Mouse (Mus musculus): ENCODE measurements around the gene Bnc2. TPM values are rescaled to one million over a fixed set of nuclear protein-coding genes. Genes with fewer than 3 reads are reported as not detected.

Gene Bnc2
- polyA plus RNA-seq, 2 experiments: 24.3 to 25.7 TPM

GRCm38 (mm10) chr4:84431677-84432515 is 243.2 kb downstream of the Bnc2 start:
- Histone ChIP-seq H3K4me1 (ENCODE audit: control insufficient read depth, insufficient read depth, low read length) (peaks cover 14% of the 10 kb centered on the region), H3K4me2 (replicated peaks; ENCODE audit: low read depth, low read length, severe bottlenecking) (no peak overlapping the region), H3K27me3 (ENCODE audit: control insufficient read depth, insufficient read depth, low read length) (no peaks in the 10 kb centered on the region), H3K4me3 (replicated peaks; ENCODE audit: low read length) (no peak overlapping the region), H3K9me3 (ENCODE audit: control insufficient read depth, low read length) (no peaks in the 10 kb centered on the region), H3K36me3 (ENCODE audit: control insufficient read depth, insufficient read depth, low read length) (no peaks in the 10 kb centered on the region), H3K9ac (ENCODE audit: low read depth, low read length, severe bottlenecking) (no peak overlapping the region), H3K27ac (replicated peaks; ENCODE audit: low read depth, low read length) (no peak overlapping the region)
- WGBS: 45% methylated on average over 6 of the region's 6 CpGs
- TF ChIP-seq POLR2A (IDR thresholded peaks at IDR 0.05; ENCODE audit: borderline replicate concordance, extremely low read depth, insufficient read depth, insufficient read length): no peak
- DNase-seq (ENCODE audit: low spot score) (no peak), ATAC-seq (ENCODE audit: low FRiP score, low read depth) (no peak)

GRCm38 (mm10) chr4:84427955-84428354 is 247.1 kb downstream of the Bnc2 start:
- TF ChIP-seq POLR2A (IDR thresholded peaks at IDR 0.05; ENCODE audit: borderline replicate concordance, extremely low read depth, insufficient read depth, insufficient read length): no peak

GRCm38 (mm10) chr4:84411431-84411830 is 263.6 kb downstream of the Bnc2 start:
- Histone ChIP-seq H3K4me3 (replicated peaks; ENCODE audit: low read length) (no peak overlapping the region), H3K4me1 (ENCODE audit: control insufficient read depth, insufficient read depth, low read length) (0 out of 2 replicates have a peak, but pooled peaks cover 4% of the 10 kb centered on the region), H3K4me2 (replicated peaks; ENCODE audit: low read depth, low read length, severe bottlenecking) (no peak overlapping the region), H3K27ac (replicated peaks; ENCODE audit: low read depth, low read length) (no peak overlapping the region), H3K9ac (ENCODE audit: low read depth, low read length, severe bottlenecking) (no peak overlapping the region), H3K27me3 (ENCODE audit: control insufficient read depth, insufficient read depth, low read length) (no peaks in the 10 kb centered on the region), H3K9me3 (ENCODE audit: control insufficient read depth, low read length) (no peaks in the 10 kb centered on the region), H3K36me3 (ENCODE audit: control insufficient read depth, insufficient read depth, low read length) (no peaks in the 10 kb centered on the region)
- TF ChIP-seq POLR2A (IDR thresholded peaks at IDR 0.05; ENCODE audit: borderline replicate concordance, extremely low read depth, insufficient read depth, insufficient read length): no peak
- ATAC-seq (ENCODE audit: low FRiP score, low read depth) (no peak), DNase-seq (ENCODE audit: low spot score) (no peak)
- WGBS: 89% methylated on average over 2 of the region's 2 CpGs

More at GRCm38 (mm10) chr4:84427955-84428354, 247.1 kb downstream of the Bnc2 start:
- ATAC-seq (ENCODE audit: low FRiP score, low read depth) (no peak), DNase-seq (ENCODE audit: low spot score) (no peak)
- Histone ChIP-seq H3K36me3 (ENCODE audit: control insufficient read depth, insufficient read depth, low read length) (no peaks in the 10 kb centered on the region), H3K4me2 (replicated peaks; ENCODE audit: low read depth, low read length, severe bottlenecking) (no peak overlapping the region), H3K9ac (ENCODE audit: low read depth, low read length, severe bottlenecking) (no peak overlapping the region), H3K4me1 (ENCODE audit: control insufficient read depth, insufficient read depth, low read length) (peaks cover 25% of the 10 kb centered on the region), H3K27ac (replicated peaks; ENCODE audit: low read depth, low read length) (no peak overlapping the region), H3K4me3 (replicated peaks; ENCODE audit: low read length) (no peak overlapping the region), H3K9me3 (ENCODE audit: control insufficient read depth, low read length) (no peaks in the 10 kb centered on the region), H3K27me3 (ENCODE audit: control insufficient read depth, insufficient read depth, low read length) (no peaks in the 10 kb centered on the region)
- 82% methylated on average over 3 of the region's 3 CpGs for WGBS

DNA sequence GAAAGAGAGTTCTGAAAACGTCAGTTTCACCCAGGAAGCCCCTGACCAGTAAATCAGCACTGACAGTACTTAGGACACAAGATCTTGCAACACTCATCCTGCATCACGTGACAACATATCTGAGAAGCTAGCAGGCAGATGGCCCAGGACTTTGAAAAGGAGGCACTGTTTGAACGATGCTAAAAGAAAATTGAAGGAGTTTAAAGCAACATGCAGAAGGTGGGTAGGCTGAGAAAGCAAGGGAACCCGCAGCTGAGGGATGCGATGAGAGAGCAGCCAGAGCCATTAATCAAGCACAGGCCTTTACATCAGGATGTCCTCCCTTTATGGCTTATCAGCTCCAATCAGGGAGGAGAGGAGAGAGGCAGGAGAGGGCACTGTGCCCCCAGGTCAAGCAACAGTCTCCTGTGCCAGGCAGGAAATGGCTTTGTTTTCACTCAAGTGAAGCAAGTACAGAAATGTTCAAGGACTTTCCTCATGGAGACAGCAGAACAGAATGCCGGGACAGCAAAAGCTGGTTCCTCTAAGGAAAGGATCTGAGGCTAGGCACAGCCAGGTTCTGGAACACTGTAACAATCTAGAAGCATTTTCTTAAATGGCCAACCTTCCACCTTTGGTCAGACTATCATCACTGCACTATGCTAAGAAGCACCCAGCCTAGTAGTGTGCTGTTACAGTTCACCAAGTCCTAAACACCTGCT is 267.6 kb downstream of the Bnc2 start:
- Histone ChIP-seq H3K4me1 (ENCODE audit: control insufficient read depth, insufficient read depth, low read length) (peaks cover 26% of the 10 kb centered on the region), H3K27me3 (ENCODE audit: control insufficient read depth, insufficient read depth, low read length) (no peaks in the 10 kb centered on the region), H3K27ac (replicated peaks; ENCODE audit: low read depth, low read length) (no peak overlapping the region), H3K9me3 (ENCODE audit: control insufficient read depth, low read length) (no peaks in the 10 kb centered on the region), H3K36me3 (ENCODE audit: control insufficient read depth, insufficient read depth, low read length) (no peaks in the 10 kb centered on the region), H3K4me3 (replicated peaks; ENCODE audit: low read length) (no peak overlapping the region), H3K4me2 (replicated peaks; ENCODE audit: low read depth, low read length, severe bottlenecking) (no peak overlapping the region), H3K9ac (ENCODE audit: low read depth, low read length, severe bottlenecking) (no peak overlapping the region)
- 31% methylated on average over 6 of the region's 6 CpGs for WGBS
- DNase-seq (ENCODE audit: low spot score): no peak
- no peak for TF ChIP-seq POLR2A (IDR thresholded peaks at IDR 0.05; ENCODE audit: borderline replicate concordance, extremely low read depth, insufficient read depth, insufficient read length)
- ATAC-seq (ENCODE audit: low FRiP score, low read depth): no peak

- H3K4me3 ChIP-seq (replicated peaks; ENCODE audit: low read length): no peak overlapping the region
- DNase-seq (ENCODE audit: low spot score) (peak; percentile 56), ATAC-seq (ENCODE audit: low FRiP score, low read depth) (no peak)
- H3K9me3 ChIP-seq (ENCODE audit: control insufficient read depth, low read length): no peaks in the 10 kb centered on the region
- 0 out of 2 replicates have a peak overlapping the region, but pooled peaks have one; percentile 17 for H3K4me2 ChIP-seq (replicated peaks; ENCODE audit: low read depth, low read length, severe bottlenecking)
- H3K27me3 ChIP-seq (ENCODE audit: control insufficient read depth, insufficient read depth, low read length): no peaks in the 10 kb centered on the region
- H3K9ac ChIP-seq (ENCODE audit: low read depth, low read length, severe bottlenecking): no peak overlapping the region
- no peak overlapping the region for H3K27ac ChIP-seq (replicated peaks; ENCODE audit: low read depth, low read length)
- WGBS: 13% methylated on average over 9 of the region's 9 CpGs
- peaks cover 30% of the 10 kb centered on the region for H3K4me1 ChIP-seq (ENCODE audit: control insufficient read depth, insufficient read depth, low read length)
- TF ChIP-seq POLR2A (IDR thresholded peaks at IDR 0.05; ENCODE audit: borderline replicate concordance, extremely low read depth, insufficient read depth, insufficient read length): no peak
- H3K36me3 ChIP-seq (ENCODE audit: control insufficient read depth, insufficient read depth, low read length): no peaks in the 10 kb centered on the region
These were observed 271.5 kb downstream of the Bnc2 start for GRCm38 (mm10) chr4:84403356-84404145.

All from limb, embryonic 14.5 days (tissue).